Mouse (Mus musculus) CH12.LX (cell line): ENCODE measurements around the gene Ddx41. TPM values are rescaled to one million over a fixed set of nuclear protein-coding genes. Genes with fewer than 3 reads are reported as not detected.

Experiments used
- DNase-seq: peaks from one replicate; pipeline ENCODE4 v3.0.0-alpha.2; 2013; ENCODE audit errors: extremely low read depth
- H3K27ac ChIP-seq: 2 replicates; pipeline ENCODE4 v1.5.1; 2012; ENCODE audit warnings: low read depth, mild to moderate bottlenecking, control low read depth, moderate library complexity; ENCODE audit not compliant: insufficient read depth
- H3K27me3 ChIP-seq: replicated peaks from 2 replicates; pipeline ENCODE3; 2012; ENCODE audit warnings: inconsistent platforms
- H3K36me3 ChIP-seq, 2 experiments: replicated peaks in 1 of 2; 2 replicates each; pipeline versions ENCODE3 to v1.6.1; 2012; ENCODE audit warnings: inconsistent platforms in 1 of 2, low read length in 1 of 2, mild to moderate bottlenecking in 1 of 2, mixed read lengths in 1 of 2, moderate library complexity in 1 of 2; ENCODE audit not compliant: control insufficient read depth in 1 of 2, insufficient read depth in 1 of 2
- H3K4me1 ChIP-seq, 2 experiments: 2 replicates each; pipeline ENCODE4 v1.6.1; 2012; ENCODE audit warnings: inconsistent platforms in 1 of 2, moderate library complexity in 1 of 2; ENCODE audit not compliant: insufficient read depth in 2 of 2, control insufficient read depth in 1 of 2
- H3K4me2 ChIP-seq: 2 replicates; pipeline ENCODE4 v1.6.1; 2012; ENCODE audit warnings: low read depth, mild to moderate bottlenecking, control low read depth; ENCODE audit not compliant: poor library complexity, insufficient read depth, severe bottlenecking
- H3K4me3 ChIP-seq, 3 experiments: fragments of 150-350 bp in 1 of 3; sonication (generic) in 1 of 3; replicated peaks in 1 of 3; 2 replicates each; pipeline versions ENCODE3 to v1.5.1; 2011 to 2012; ENCODE audit warnings: low read depth in 2 of 3, low read length in 2 of 3, mild to moderate bottlenecking in 2 of 3, moderate library complexity in 2 of 3, control low read depth in 1 of 3, improper control_type of control experiment in 1 of 3, inconsistent platforms in 1 of 3, mixed read lengths in 1 of 3; ENCODE audit not compliant: poor library complexity in 1 of 3
- H3K79me2 ChIP-seq: replicated peaks from 2 replicates; pipeline ENCODE4 v1.6.1; 2012; ENCODE audit warnings: mild to moderate bottlenecking, moderate library complexity; ENCODE audit not compliant: control insufficient read depth, poor library complexity, insufficient read depth, severe bottlenecking; ENCODE audit errors: extremely low read depth
- H3K9ac ChIP-seq: 2 replicates; pipeline ENCODE4 v1.6.1; 2012; ENCODE audit warnings: low read depth, mild to moderate bottlenecking, control low read depth, moderate library complexity; ENCODE audit not compliant: insufficient read depth
- H3K9me3 ChIP-seq: replicated peaks from 2 replicates; pipeline ENCODE3; 2012; ENCODE audit warnings: low read length, inconsistent platforms, mixed read lengths
- CTCF ChIP-seq, 2 experiments: IDR thresholded peaks in 1 of 2; conservative IDR thresholded peaks in 1 of 2; 2 replicates each; pipeline ENCODE4 v1.5.1; 2011 to 2012; ENCODE audit warnings: low read depth in 2 of 2, low read length in 2 of 2, improper control_type of control experiment in 1 of 2, inconsistent platforms in 1 of 2, mild to moderate bottlenecking in 1 of 2, moderate library complexity in 1 of 2
- E2F4 ChIP-seq: IDR thresholded peaks from 2 replicates; pipeline ENCODE4 v1.6.1; 2011; ENCODE audit warnings: low read depth, low read length, improper control_type of control experiment; ENCODE audit not compliant: insufficient replicate concordance
- ELF1 ChIP-seq: IDR thresholded peaks from 2 replicates; pipeline ENCODE4 v1.6.1; 2014; ENCODE audit warnings: low read depth, mild to moderate bottlenecking, inconsistent platforms, low read length, improper control_type of control experiment
- EP300 ChIP-seq: IDR thresholded peaks from 2 replicates; pipeline ENCODE4 v1.6.1; 2011; ENCODE audit warnings: low read length, improper control_type of control experiment
- HCFC1 ChIP-seq: IDR thresholded peaks from 2 replicates; pipeline ENCODE4 v1.6.1; 2012; ENCODE audit warnings: low read depth, mild to moderate bottlenecking, inconsistent platforms, low read length, improper control_type of control experiment
- JUND ChIP-seq: conservative IDR thresholded peaks from 2 replicates; pipeline ENCODE4 v1.6.1; 2011; ENCODE audit warnings: low read depth, low read length, improper control_type of control experiment
- KAT2A ChIP-seq: IDR thresholded peaks from 2 replicates; pipeline ENCODE4 v1.6.1; 2012; ENCODE audit warnings: low read length, improper control_type of control experiment, inconsistent platforms; ENCODE audit not compliant: insufficient replicate concordance
- MAFK ChIP-seq: IDR thresholded peaks from 2 replicates; pipeline ENCODE4 v1.6.1; 2011; ENCODE audit warnings: low read length, improper control_type of control experiment; ENCODE audit not compliant: insufficient replicate concordance
- MAX ChIP-seq: IDR thresholded peaks from 2 replicates; pipeline ENCODE4 v1.6.1; 2011; ENCODE audit warnings: low read length, improper control_type of control experiment
- MAZ ChIP-seq: IDR thresholded peaks from 2 replicates; pipeline ENCODE4 v1.6.1; 2012; ENCODE audit warnings: low read depth, mild to moderate bottlenecking, inconsistent platforms, low read length, improper control_type of control experiment, moderate library complexity
- MEF2A ChIP-seq: IDR thresholded peaks from 2 replicates; pipeline ENCODE4 v1.6.1; 2014; ENCODE audit warnings: low read depth, mild to moderate bottlenecking, inconsistent platforms, low read length, improper control_type of control experiment, borderline replicate concordance
- MYC ChIP-seq: IDR thresholded peaks from 2 replicates; pipeline ENCODE4 v1.6.1; 2011; ENCODE audit warnings: low read depth, mild to moderate bottlenecking, improper control_type of control experiment, low read length
- NELFE ChIP-seq: IDR thresholded peaks from 2 replicates; pipeline ENCODE4 v1.6.1; 2011; ENCODE audit warnings: low read depth, low read length, improper control_type of control experiment
- NRF1 ChIP-seq: IDR thresholded peaks from 2 replicates; pipeline ENCODE4 v1.6.1; 2014; ENCODE audit warnings: low read depth, mild to moderate bottlenecking, inconsistent platforms, low read length, improper control_type of control experiment, moderate library complexity
- RAD21 ChIP-seq: IDR thresholded peaks from 2 replicates; pipeline ENCODE4 v1.6.1; 2011; ENCODE audit warnings: low read depth, mild to moderate bottlenecking, low read length, improper control_type of control experiment, moderate library complexity
- RCOR1 ChIP-seq: conservative IDR thresholded peaks from 2 replicates; pipeline ENCODE4 v1.6.1; 2012; ENCODE audit warnings: low read depth, mild to moderate bottlenecking, inconsistent platforms, low read length, improper control_type of control experiment
- USF1 ChIP-seq: IDR thresholded peaks from 2 replicates; pipeline ENCODE4 v1.6.1; 2014; ENCODE audit warnings: low read depth, mild to moderate bottlenecking, inconsistent platforms, low read length, improper control_type of control experiment
- ZC3H11A ChIP-seq: IDR thresholded peaks from 2 replicates; pipeline ENCODE4 v1.6.1; 2012; ENCODE audit warnings: low read depth, mild to moderate bottlenecking, inconsistent platforms, low read length, improper control_type of control experiment
- ZKSCAN1 ChIP-seq: IDR thresholded peaks from 2 replicates; pipeline ENCODE4 v1.6.1; 2012; ENCODE audit warnings: low read depth, inconsistent platforms, low read length, improper control_type of control experiment, borderline replicate concordance
- ZMIZ1 ChIP-seq: IDR thresholded peaks from 2 replicates; pipeline ENCODE4 v1.6.1; 2012; ENCODE audit warnings: low read depth, mild to moderate bottlenecking, inconsistent platforms, low read length, improper control_type of control experiment
- dilution Hi-C: fragments of 300-500 bp; cut with MboI; formaldehyde crosslinking; loops from 2 replicates; pipeline ENCODE4 v1.14.3; 2020; ENCODE audit warnings: low sequenced_read_pairs; ENCODE audit not compliant: extremely low pct_unique_long_range_greater_than_20kb, extremely low pct_ligation_motif_present
- in situ Hi-C: fragments of 300-500 bp; cut with MboI; formaldehyde crosslinking; loops from 3 replicates; pipeline ENCODE4 v1.14.3; 2019; ENCODE audit warnings: low sequenced_read_pairs, low pct_ligation_motif_present, low pct_unique_long_range_greater_than_20kb, mixed read lengths
- polyA plus RNA-seq: library from polyadenylated mRNA; unstranded; fragments of >175 nt; gene quantifications from 2 replicates; pipeline ENCODE4 v1.2.1, GENCODE M21; 2012; ENCODE audit warnings: low read depth; ENCODE audit not compliant: insufficient read length
- total RNA-seq, 2 experiments: library from RNA; depleted of rRNA; stranded (reverse); fragments of 300-350 nt in 1 of 2; fragments of >200 nt in 1 of 2; gene quantifications; 2 replicates each; pipeline ENCODE4 v1.2.3; 2012 to 2014

The Ddx41 gene
- total and polyA plus RNA-seq, 3 experiments = 56.6 to 107 (median 95.3) TPM

DNA sequence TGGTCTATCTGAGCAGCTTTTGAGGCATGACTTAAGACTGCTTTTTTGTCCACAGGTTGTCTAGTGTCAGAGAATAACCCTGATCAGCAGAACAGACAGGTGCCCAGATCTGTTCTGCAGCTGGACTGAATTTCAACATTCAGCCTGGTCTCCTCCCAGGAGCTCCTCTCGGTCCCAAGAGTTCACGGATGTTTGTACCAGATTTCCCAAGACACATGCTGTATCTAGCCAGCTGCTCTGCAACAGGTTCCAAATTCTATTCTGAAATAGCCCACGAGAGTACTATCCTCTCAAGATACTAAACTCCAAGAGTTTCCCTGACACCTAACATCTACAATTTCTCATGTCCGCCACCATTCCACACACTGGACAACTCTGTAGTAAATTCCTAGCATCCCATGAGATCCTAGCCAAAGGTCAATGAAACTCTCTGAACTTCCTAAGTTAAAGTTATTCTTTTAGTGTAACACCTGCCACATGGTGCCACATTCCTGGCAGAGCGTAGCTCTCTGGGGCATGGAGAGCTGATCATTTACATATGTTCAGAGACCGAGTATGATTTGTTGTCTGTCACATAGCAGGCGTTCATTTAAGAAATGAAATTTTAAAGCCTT lies 26.9 kb upstream of the Ddx41 start:
- Histone ChIP-seq H3K79me2 (0 out of 2 replicates have a peak, but pooled peaks cover 2% of the 10 kb centered on the region), H3K9ac (no peak overlapping the region), H3K36me3 (peaks cover 11 to 81% of the 10 kb centered on the region in 2 experiments), H3K27me3 (no peaks in the 10 kb centered on the region), H3K27ac (no peak overlapping the region), H3K4me2 (no peak overlapping the region), H3K4me1 (peaks cover 5 to 9% of the 10 kb centered on the region in 2 experiments; a peak in 3 of 4 replicates), H3K4me3 (no peak overlapping the region), H3K9me3 (no peaks in the 10 kb centered on the region)
- dilution Hi-C loops = no loop called here
- TF ChIP-seq MYC = no peak
- TF ChIP-seq KAT2A = no peak
- no peak for TF ChIP-seq ZMIZ1
- no peak for TF ChIP-seq CTCF (conservative IDR thresholded peaks at IDR 0.05 in 1 of 2, IDR thresholded peaks at IDR 0.05 in 1 of 2; ENCODE audit: low read depth in 2 of 2, low read length in 2 of 2)
- no peak for TF ChIP-seq RAD21
- no peak for TF ChIP-seq EP300
- TF ChIP-seq RCOR1 = no peak
- TF ChIP-seq HCFC1 = no peak
- TF ChIP-seq MAX = no peak
- no peak for TF ChIP-seq ZKSCAN1
- TF ChIP-seq MAFK = no peak
- no peak for TF ChIP-seq E2F4
- no peak for TF ChIP-seq USF1
- TF ChIP-seq MAZ = no peak
- TF ChIP-seq MEF2A = no peak
- no peak for TF ChIP-seq JUND
- TF ChIP-seq NELFE = no peak
- in situ Hi-C loops = no loop called here
- DNase-seq = no peak

GRCm38 (mm10) chr13:55557499-55557898 lies 21.0 kb upstream of the Ddx41 start:
- Histone ChIP-seq H3K4me3 (no peak overlapping the region), H3K79me2 (no peaks in the 10 kb centered on the region), H3K27me3 (no peaks in the 10 kb centered on the region), H3K36me3 (peaks cover 24 to 85% of the 10 kb centered on the region in 2 experiments), H3K27ac (no peak overlapping the region), H3K9me3 (no peaks in the 10 kb centered on the region), H3K4me2 (no peak overlapping the region), H3K4me1 (peaks cover 2 to 5% of the 10 kb centered on the region in 2 experiments; a peak in 2 of 4 replicates), H3K9ac (no peak overlapping the region)
- TF ChIP-seq RAD21 (no peak), MAFK (no peak), ZC3H11A (no peak), NRF1 (no peak), ELF1 (no peak), E2F4 (no peak), KAT2A (no peak), RCOR1 (no peak)
- DNase-seq = no peak
- dilution Hi-C loops = no loop called here
- in situ Hi-C loops = no loop called here
